In genomic region chr3:28485716-28486115, GRCm38 (mm10) we compare ENCODE assay signal across 17 mouse cellular contexts.
DNase-seq lines count a peak whose midpoint lies in the region; ATAC-seq lines count a peak whose summit lies in the region.
"Had no signal": no experiment of that assay in that cellular context is flagged by ENCODE, and none has a peak within 500 bp of the region (broad histone marks: within the 10 kb centered on the region; RNA-seq: fewer than 3 reads in every experiment).

No protein-coding gene starts in this region.

- no peak overlapping the region for H3K9ac ChIP-seq in heart, embryonic 15.5 days
- H3K9ac ChIP-seq: embryonic facial prominence, embryonic 13.5 days; hindbrain, embryonic 12.5 days; limb, embryonic 12.5 days had no signal

- H3K36me3 ChIP-seq in heart, embryonic 15.5 days, result no peaks in the 10 kb centered on the region
- H3K36me3 ChIP-seq: embryonic facial prominence, embryonic 13.5 days; G1E; hindbrain, embryonic 12.5 days; limb, embryonic 12.5 days had no signal

- H3K9me3 ChIP-seq in heart, embryonic 15.5 days (replicated peaks), result no peaks in the 10 kb centered on the region
- H3K9me3 ChIP-seq: G1E; hindbrain, embryonic 12.5 days had no signal

- no peak overlapping the region for H3K4me3 ChIP-seq in heart, embryonic 15.5 days
- H3K4me3 ChIP-seq: embryonic facial prominence, embryonic 13.5 days; hindbrain, embryonic 12.5 days; limb, embryonic 12.5 days had no signal

- H3K27me3 ChIP-seq in heart, embryonic 15.5 days, result no peaks in the 10 kb centered on the region
- H3K27me3 ChIP-seq: embryonic facial prominence, embryonic 13.5 days; hindbrain, embryonic 12.5 days; limb, embryonic 12.5 days had no signal

- H3K4me2 ChIP-seq in heart, embryonic 15.5 days, result no peak overlapping the region
- H3K4me2 ChIP-seq: embryonic facial prominence, embryonic 13.5 days; hindbrain, embryonic 12.5 days; limb, embryonic 12.5 days had no signal

- H3K4me1 ChIP-seq in heart, embryonic 15.5 days (replicated peaks), result peaks cover 15% of the 10 kb centered on the region
- H3K4me1 ChIP-seq: embryonic facial prominence, embryonic 13.5 days; hindbrain, embryonic 12.5 days; limb, embryonic 12.5 days had no signal

- peak; percentile 46 to 67 for DNase-seq in cerebellum, adult 18-20 months
- no peak for DNase-seq in cerebellum, postnatal 10 days
- DNase-seq in NIH3T3 (ENCODE audit: low read depth) (peak; percentile 86), adipocyte (ENCODE audit: low spot score) (no peak)
- DNase-seq in gastrocnemius, adult 8-10 months (ENCODE audit: low spot score in 2 of 2), result peak; percentile 38 to 63
- DNase-seq in adrenal gland, postnatal 25 days, result no peak
- no peak for DNase-seq in testis, postnatal 10 days (ENCODE audit: low spot score)
- DNase-seq: B cell, adult 2 months; kidney, adult 18-20 months; lung, adult 18-20 months; spleen, adult 18-20 months had no signal

- WGBS in heart, embryonic 15.5 days, result 38% methylated on average over 7 of the region's 7 CpGs

- H3K27ac ChIP-seq in heart, embryonic 15.5 days, result peak overlapping the region; percentile 75
- H3K27ac ChIP-seq: embryonic facial prominence, embryonic 13.5 days; hindbrain, embryonic 12.5 days; limb, embryonic 12.5 days had no signal

- 0 out of 2 replicates have a peak, but pooled peaks have one; percentile 18 for ATAC-seq in heart, embryonic 15.5 days (replicated peaks; ENCODE audit: insufficient number of reproducible peaks, insufficient read depth, low FRiP score, low read depth)
- ATAC-seq: forebrain, embryonic 16.5 days had no signal

Comparison
In these comparisons a context has a peak if more than half of its experiments do, and no peak if none do; other contexts are left out.
1. DNase-seq: peak in cerebellum, adult 18-20 months (2 of 2), NIH3T3 (single experiment) and gastrocnemius, adult 8-10 months (2 of 2); none in cerebellum, postnatal 10 days (0 of 2), adrenal gland, postnatal 25 days (single experiment), adipocyte (single experiment) and testis, postnatal 10 days (single experiment).